Mouse (Mus musculus) heart, adult 2 months (tissue): ENCODE measurements around the gene Mmgt2. TPM values are rescaled to one million over a fixed set of nuclear protein-coding genes. Genes with fewer than 3 reads are reported as not detected.

ENCODE experiments used
- DNase-seq, 2 experiments: peaks; one replicate each; pipeline ENCODE4 v3.0.0; 2021
- H3K27ac ChIP-seq: fragments of 200-600 bp; 2 replicates; pipeline ENCODE4 v1.8.1; 2022
- H3K27me3 ChIP-seq: fragments of 200-500 bp; 2 replicates; pipeline ENCODE4 v1.6.1; 2012; ENCODE audit warnings: mild to moderate bottlenecking, low read length, inconsistent platforms, mixed read lengths; ENCODE audit not compliant: control insufficient read depth, insufficient read depth
- H3K36me3 ChIP-seq: fragments of 200-500 bp; 2 replicates; pipeline ENCODE4 v1.6.1; 2012; ENCODE audit warnings: low read length, inconsistent platforms; ENCODE audit not compliant: control insufficient read depth, insufficient read depth
- H3K4me1 ChIP-seq: fragments of 200-500 bp; 2 replicates; pipeline ENCODE4 v1.6.1; 2011; ENCODE audit warnings: low read length; ENCODE audit not compliant: control insufficient read depth, insufficient read depth
- H3K4me3 ChIP-seq: fragments of 200-600 bp; 2 replicates; pipeline ENCODE4 v1.8.1; 2022
- H3K79me2 ChIP-seq: fragments of 200-500 bp; replicated peaks from 2 replicates; pipeline ENCODE4 v1.6.1; 2012; ENCODE audit warnings: mild to moderate bottlenecking, inconsistent platforms, low read length, moderate library complexity, mixed read lengths; ENCODE audit not compliant: control insufficient read depth, insufficient read depth
- H3K9ac ChIP-seq: fragments of 200-500 bp; 2 replicates; pipeline ENCODE4 v1.6.1; 2012; ENCODE audit warnings: low read depth, mild to moderate bottlenecking, control low read depth, inconsistent platforms, low read length, mixed read lengths
- CTCF ChIP-seq: fragments of 200-600 bp; IDR thresholded peaks from 2 replicates; pipeline ENCODE4 v1.8.1; 2022; ENCODE audit warnings: antibody characterized with exemption, mild to moderate bottlenecking, moderate library complexity
- EP300 ChIP-seq: fragments of 200-500 bp; IDR thresholded peaks from 2 replicates; pipeline ENCODE4 v1.6.1; 2011; ENCODE audit warnings: low read depth, low read length, control low read depth; ENCODE audit not compliant: insufficient read depth
- POLR2A ChIP-seq: fragments of 200-500 bp; IDR thresholded peaks from 2 replicates; pipeline ENCODE4 v1.6.1; 2011; ENCODE audit warnings: mild to moderate bottlenecking, low read depth, low read length, control low read depth; ENCODE audit not compliant: insufficient read depth
- WGBS: fragments of 180-500 bp; shearing (Covaris S2); methylation state at CpG from one replicate; pipeline ENCODE4 v1.1.7; 2018; 5-methylcytosine and 5-hydroxymethylcytosine counted together
- intact Hi-C: fragments of 180-260 bp; cut with DNase I; formaldehyde crosslinking; loops from one replicate; pipeline ENCODE4 v1.15.1; 2025
- polyA plus RNA-seq: library from polyadenylated mRNA; depleted of rRNA; stranded (reverse); fragments of >200 nt; gene quantifications from 2 replicates; pipeline ENCODE4 v1.2.3, GENCODE M21; 2012
- total RNA-seq, 2 experiments: library from RNA; stranded (reverse); gene quantifications; 2 replicates each; pipeline ENCODE4 v1.2.3; 2021

Gene Mmgt2
- total and polyA plus RNA-seq, 3 experiments: 5.8 to 8.7 (median 8.6) TPM

- Histone ChIP-seq H3K27ac (no peak overlapping the region), H3K27me3 (no peaks in the 10 kb centered on the region), H3K36me3 (no peaks in the 10 kb centered on the region), H3K9ac (no peak overlapping the region), H3K4me1 (peaks cover 2% of the 10 kb centered on the region), H3K79me2 (no peaks in the 10 kb centered on the region), H3K4me3 (peak overlapping the region; percentile 31; the same call in 1 of the 2 replicates)
- intact Hi-C loops: loop anchor here (1.0 kb wide), 3 partner anchors 34 to 79 kb away; partner anchors contain the start of genes Lrrc75a and Mmgt2
- WGBS: 26% methylated on average over 19 of the region's 19 CpGs
- DNase-seq: peak; percentile 89 to 93
- TF ChIP-seq POLR2A (no peak), EP300 (peak; percentile 97), CTCF (peak; percentile 100)
Measured at GRCm38 (mm10) chr11:62613657-62614365, 34.7 kb upstream of the Mmgt2 start.

- no peaks in the 10 kb centered on the region for H3K27me3 ChIP-seq
- no peak for DNase-seq
- WGBS: 80% methylated on average over 8 of the region's 8 CpGs
- H3K9ac ChIP-seq: no peak overlapping the region
- H3K27ac ChIP-seq: no peak overlapping the region
- TF ChIP-seq EP300 (no peak), POLR2A (no peak), CTCF (no peak)
- no peak overlapping the region for H3K4me3 ChIP-seq
- H3K36me3 ChIP-seq: no peaks in the 10 kb centered on the region
- intact Hi-C loops: no loop called here
- H3K79me2 ChIP-seq: no peaks in the 10 kb centered on the region
- H3K4me1 ChIP-seq: peaks cover 2% of the 10 kb centered on the region
Measured at GRCm38 (mm10) chr11:62614876-62615410, 33.5 kb upstream of the Mmgt2 start.

- Histone ChIP-seq H3K27me3 (no peaks in the 10 kb centered on the region), H3K4me3 (no peak overlapping the region), H3K79me2 (no peaks in the 10 kb centered on the region), H3K27ac (no peak overlapping the region), H3K9ac (no peak overlapping the region), H3K4me1 (peaks cover 2% of the 10 kb centered on the region), H3K36me3 (no peaks in the 10 kb centered on the region)
- 94% methylated on average over 4 of the region's 4 CpGs for WGBS
- TF ChIP-seq EP300: no peak
- TF ChIP-seq POLR2A: no peak
- no peak for TF ChIP-seq CTCF
- DNase-seq: no peak
- intact Hi-C loops: no loop called here
Measured at GRCm38 (mm10) chr11:62615456-62615855, 33.0 kb upstream of the Mmgt2 start.

GRCm38 (mm10) chr11:62621079-62621478 is 27.4 kb upstream of the Mmgt2 start:
- WGBS: 95% methylated on average over 8 of the region's 8 CpGs
- intact Hi-C loops: no loop called here
- Histone ChIP-seq H3K27ac (no peak overlapping the region), H3K4me1 (peaks cover 3% of the 10 kb centered on the region), H3K9ac (no peak overlapping the region), H3K27me3 (no peaks in the 10 kb centered on the region), H3K79me2 (no peaks in the 10 kb centered on the region), H3K36me3 (no peaks in the 10 kb centered on the region), H3K4me3 (no peak overlapping the region)
- DNase-seq: no peak
- no peak for TF ChIP-seq POLR2A

GRCm38 (mm10) chr11:62621586-62622283 is 26.7 kb upstream of the Mmgt2 start:
- TF ChIP-seq CTCF: no peak
- no peak for TF ChIP-seq EP300
- intact Hi-C loops: no loop called here
- H3K9ac ChIP-seq: no peak overlapping the region
- H3K36me3 ChIP-seq: no peaks in the 10 kb centered on the region
- DNase-seq: no peak
- H3K27me3 ChIP-seq: no peaks in the 10 kb centered on the region
- no peaks in the 10 kb centered on the region for H3K79me2 ChIP-seq
- H3K4me3 ChIP-seq: no peak overlapping the region
- H3K27ac ChIP-seq: no peak overlapping the region
- peaks cover 3% of the 10 kb centered on the region for H3K4me1 ChIP-seq
- WGBS: 90% methylated on average over 4 of the region's 4 CpGs

- Histone ChIP-seq H3K79me2 (no peaks in the 10 kb centered on the region), H3K9ac (no peak overlapping the region), H3K4me3 (no peak overlapping the region), H3K36me3 (no peaks in the 10 kb centered on the region), H3K4me1 (peaks cover 3% of the 10 kb centered on the region), H3K27ac (no peak overlapping the region), H3K27me3 (no peaks in the 10 kb centered on the region)
- intact Hi-C loops: no loop called here
- DNase-seq: no peak
- TF ChIP-seq POLR2A: no peak
- TF ChIP-seq EP300: no peak
- TF ChIP-seq CTCF: no peak
- 88% methylated on average over 4 of the region's 4 CpGs for WGBS
Measured at GRCm38 (mm10) chr11:62622850-62623249, 25.6 kb upstream of the Mmgt2 start.
